Mouse (Mus musculus): Measurements from ENCODE around the gene Wscd1.
"Not testable (repeated sequence)": the region's sequence is repeated elsewhere in the genome, so short reads cannot be mapped to it uniquely, and the experiment has no call there.

Gene Wscd1

GRCm38 (mm10) chr11:71821526-71821925 is 71.8 kb downstream of the Wscd1 start:
- not testable (repeated sequence) for DNase-seq (ENCODE audit: low read depth, low spot score)

DNA sequence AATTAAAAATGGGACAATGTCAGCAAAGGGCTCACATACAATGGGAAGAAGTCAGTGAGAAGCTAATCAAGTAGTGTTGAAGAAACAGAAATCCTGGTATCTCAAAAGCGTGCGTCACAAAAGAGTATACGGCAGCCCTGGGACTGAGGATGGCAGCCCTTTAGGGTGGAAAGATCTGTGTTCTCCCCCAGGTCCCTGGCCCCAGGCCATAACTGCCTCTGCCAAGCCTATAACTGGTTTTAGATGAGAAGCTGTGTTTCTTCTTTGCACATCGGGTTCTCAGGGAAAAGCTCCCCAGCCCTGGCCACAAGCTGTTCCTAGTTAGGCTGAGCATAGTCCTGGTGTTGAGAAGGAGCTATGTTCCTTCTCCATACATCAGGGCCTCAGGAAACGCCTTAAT is 72.3 kb downstream of the Wscd1 start:
- DNase-seq (ENCODE audit: low read depth, low spot score) = no peak

GRCm38 (mm10) chr11:71824971-71825370 is 75.3 kb downstream of the Wscd1 start:
- DNase-seq (ENCODE audit: low read depth, low spot score) = no peak
